Mouse (Mus musculus) ES-E14 (cell line): Measurements from ENCODE around the gene Fnbp1. TPM values are rescaled to one million over a fixed set of nuclear protein-coding genes. Genes with fewer than 3 reads are reported as not detected.
A peak's percentile ranks its signal among the peaks of the same experiment; 100 is the strongest.
"Not testable (repeated sequence)": the region's sequence is repeated elsewhere in the genome, so short reads cannot be mapped to it uniquely, and the experiment has no call there.

Experiments used
- DNase-seq: peaks from one replicate; pipeline ENCODE4 v3.0.0-alpha.2; 2013; ENCODE audit warnings: low read depth, low spot score
- H3K27ac ChIP-seq: 2 replicates; pipeline ENCODE4 v1.5.1; 2012; ENCODE audit warnings: low read depth, mild to moderate bottlenecking, low read length, moderate library complexity, mixed read lengths; ENCODE audit not compliant: poor library complexity, insufficient read depth, severe bottlenecking
- H3K36me3 ChIP-seq: 2 replicates; pipeline ENCODE4 v1.6.1; 2012; ENCODE audit warnings: mild to moderate bottlenecking, low read length, moderate library complexity, mixed read lengths; ENCODE audit not compliant: control insufficient read depth, poor library complexity, insufficient read depth, severe bottlenecking
- H3K4me1 ChIP-seq, 2 experiments: fragments of 150-350 bp in 1 of 2; sonication (generic) in 1 of 2; 2 replicates each; pipeline ENCODE4 v1.6.1; 2012; ENCODE audit warnings: low read length in 2 of 2, mild to moderate bottlenecking in 1 of 2, mixed read lengths in 1 of 2; ENCODE audit not compliant: control insufficient read depth in 2 of 2, insufficient read depth in 2 of 2, poor library complexity in 1 of 2
- H3K4me3 ChIP-seq, 2 experiments: fragments of 150-350 bp in 1 of 2; sonication (generic) in 1 of 2; 2 replicates each; pipeline ENCODE4 v1.5.1; 2012; ENCODE audit warnings: low read length in 2 of 2, low read depth in 1 of 2, mild to moderate bottlenecking in 1 of 2, mixed read lengths in 1 of 2; ENCODE audit not compliant: insufficient read depth in 1 of 2, poor library complexity in 1 of 2, severe bottlenecking in 1 of 2
- H3K9ac ChIP-seq: 2 replicates; pipeline ENCODE4 v1.6.1; 2012; ENCODE audit warnings: low read depth, mild to moderate bottlenecking, low read length, mixed read lengths; ENCODE audit not compliant: poor library complexity, insufficient read depth, severe bottlenecking
- H3K9me3 ChIP-seq: fragments of 150-350 bp; sonication (generic); 2 replicates; pipeline ENCODE4 v1.6.1; 2012; ENCODE audit warnings: low read depth, mild to moderate bottlenecking, low read length; ENCODE audit not compliant: control insufficient read depth, insufficient read depth
- CHD2 ChIP-seq: IDR thresholded peaks from 2 replicates; pipeline ENCODE4 v1.6.1; 2014; ENCODE audit warnings: mild to moderate bottlenecking, low read depth, low read length, inconsistent platforms
- HCFC1 ChIP-seq: IDR thresholded peaks from 2 replicates; pipeline ENCODE4 v1.6.1; 2012; ENCODE audit warnings: low read length, inconsistent platforms, borderline replicate concordance; ENCODE audit not compliant: insufficient read depth
- MAFK ChIP-seq: IDR thresholded peaks from 2 replicates; pipeline ENCODE4 v1.6.1; 2014; ENCODE audit warnings: mild to moderate bottlenecking, low read depth, low read length, inconsistent platforms; ENCODE audit not compliant: insufficient read depth
- ZC3H11A ChIP-seq: IDR thresholded peaks from 2 replicates; pipeline ENCODE4 v1.6.1; 2012; ENCODE audit warnings: low read depth, mild to moderate bottlenecking, inconsistent platforms, low read length, borderline replicate concordance
- ZNF384 ChIP-seq: IDR thresholded peaks from 2 replicates; pipeline ENCODE4 v1.6.1; 2012; ENCODE audit warnings: low read depth, low read length, inconsistent platforms
- in situ Hi-C, 2 experiments: fragments of 600-800 bp; cut with MboI; formaldehyde crosslinking; loops; one replicate each; pipeline ENCODE4 v1.15.1; 2025; ENCODE audit warnings: low sequenced_read_pairs in 2 of 2, inconsistent platforms in 1 of 2; ENCODE audit not compliant: unreplicated experiment in 2 of 2
- total RNA-seq: library from RNA; depleted of rRNA; stranded (reverse); fragments of 300-350 nt; gene quantifications from 2 replicates; pipeline ENCODE4 v1.2.3, GENCODE M21; 2012

The Fnbp1 gene
- total RNA-seq, 1 experiment, result 16.5 TPM

DNA sequence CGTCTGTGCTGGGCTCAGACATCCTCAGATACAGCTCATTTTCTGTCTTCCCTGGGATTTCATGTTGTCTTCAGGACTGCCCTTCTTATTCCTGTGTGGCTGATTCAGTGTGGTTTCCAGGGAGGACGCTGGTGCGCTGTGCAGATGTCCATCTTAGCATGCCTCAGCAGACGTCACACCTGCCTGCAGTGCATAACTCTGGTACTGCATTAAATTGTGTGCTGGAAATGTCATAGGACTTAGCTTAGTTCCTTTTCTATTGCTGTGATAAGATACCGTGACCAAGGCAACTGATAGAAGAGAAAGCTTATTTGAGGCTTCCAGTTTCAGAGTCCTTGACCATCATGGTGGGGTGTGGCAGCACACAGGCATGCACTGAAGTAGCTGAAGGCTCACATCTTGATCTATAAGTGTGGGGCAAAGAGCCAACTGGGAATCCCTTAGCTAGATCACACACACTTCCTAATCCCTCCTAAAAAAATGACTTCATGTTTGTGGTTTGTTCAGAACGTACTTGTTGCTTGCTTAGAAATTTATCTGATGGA is 41.0 kb upstream of the Fnbp1 start:
- H3K27ac ChIP-seq, result no peak overlapping the region
- H3K36me3 ChIP-seq, result peaks cover 55% of the 10 kb centered on the region
- no peaks in the 10 kb centered on the region for H3K9me3 ChIP-seq
- H3K9ac ChIP-seq, result no peak overlapping the region
- H3K4me3 ChIP-seq, result no peak overlapping the region
- DNase-seq, result no peak
- in situ Hi-C loops, result no loop called here
- H3K4me1 ChIP-seq, result peaks cover 1 to 4% of the 10 kb centered on the region in 2 experiments; a peak in 2 of 4 replicates
- TF ChIP-seq CHD2, result no peak
- TF ChIP-seq ZC3H11A, result no peak
- TF ChIP-seq HCFC1, result no peak

- DNase-seq, result no peak
- in situ Hi-C loops, result no loop called here
- no peaks in the 10 kb centered on the region for H3K9me3 ChIP-seq
- no peak overlapping the region for H3K4me3 ChIP-seq
- H3K36me3 ChIP-seq, result peaks cover 54% of the 10 kb centered on the region
- no peak overlapping the region for H3K27ac ChIP-seq
- TF ChIP-seq CHD2 (no peak), HCFC1 (no peak), MAFK (no peak), ZC3H11A (no peak), ZNF384 (no peak)
- peaks cover 1 to 4% of the 10 kb centered on the region in 2 experiments; a peak in 2 of 4 replicates for H3K4me1 ChIP-seq
- no peak overlapping the region for H3K9ac ChIP-seq
These were observed 38.3 kb upstream of the Fnbp1 start for GRCm38 (mm10) chr2:31180081-31180551.

- no peak overlapping the region for H3K4me3 ChIP-seq
- peaks cover 52% of the 10 kb centered on the region for H3K36me3 ChIP-seq
- TF ChIP-seq ZNF384 (no peak), HCFC1 (no peak), MAFK (no peak), CHD2 (no peak), ZC3H11A (no peak)
- in situ Hi-C loops, result no loop called here
- peaks cover 1 to 4% of the 10 kb centered on the region in 2 experiments; a peak in 2 of 4 replicates for H3K4me1 ChIP-seq
- H3K9ac ChIP-seq, result peak overlapping the region; percentile 1; the same call in 1 of the 2 replicates
- H3K9me3 ChIP-seq, result no peaks in the 10 kb centered on the region
- 0 out of 2 replicates have a peak overlapping the region, but pooled peaks have one; percentile 4 for H3K27ac ChIP-seq
- DNase-seq, result no peak
These were observed 37.7 kb upstream of the Fnbp1 start for GRCm38 (mm10) chr2:31179471-31179870.

GRCm38 (mm10) chr2:31178593-31178992 is 36.8 kb upstream of the Fnbp1 start:
- H3K27ac ChIP-seq, H3K4me1 ChIP-seq, H3K9ac ChIP-seq, H3K9me3 ChIP-seq, DNase-seq, in situ Hi-C loops, H3K4me3 ChIP-seq: not testable (repeated sequence)
- H3K36me3 ChIP-seq, result peaks cover 49% of the 10 kb centered on the region

DNA sequence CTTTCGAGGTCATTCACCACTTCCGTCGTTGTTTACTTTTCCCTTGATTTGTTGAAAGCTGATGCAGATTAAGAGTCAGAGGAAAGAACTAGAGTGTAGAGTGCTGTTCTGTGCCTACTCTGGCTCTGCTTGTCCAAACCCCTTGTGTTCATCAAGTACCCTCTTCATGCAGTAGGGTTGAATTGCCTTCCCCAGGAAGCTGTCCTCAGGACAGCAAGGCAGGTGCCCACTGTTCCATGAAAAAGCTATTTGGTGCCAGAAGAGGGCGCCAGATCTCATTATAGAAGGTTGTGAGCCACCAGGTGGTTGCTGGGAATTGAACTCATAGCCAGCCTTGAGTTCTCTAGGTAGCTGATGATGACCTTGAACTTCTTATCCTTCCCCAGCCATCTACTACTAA is 31.5 kb upstream of the Fnbp1 start:
- no peak overlapping the region for H3K9ac ChIP-seq
- H3K36me3 ChIP-seq, result peaks cover 57% of the 10 kb centered on the region
- H3K9me3 ChIP-seq, result no peaks in the 10 kb centered on the region
- no peak overlapping the region for H3K4me3 ChIP-seq
- peaks cover 4 to 10% of the 10 kb centered on the region in 2 experiments; a peak in 3 of 4 replicates for H3K4me1 ChIP-seq
- no peak overlapping the region for H3K27ac ChIP-seq
- no peak for TF ChIP-seq HCFC1
- 0 out of 2 replicates have a peak, but pooled peaks have one; percentile 52 for TF ChIP-seq MAFK
- DNase-seq, result no peak
- in situ Hi-C loops, result no loop called here
